Mouse (Mus musculus) mesoderm, embryonic 11.5 days (tissue): ENCODE measurements around the gene Efcab8.

Experiments
- DNase-seq: peaks from one replicate; pipeline ENCODE4 v3.0.0-alpha.2; 2012; ENCODE audit warnings: low read depth, low spot score

Gene Efcab8

DNA sequence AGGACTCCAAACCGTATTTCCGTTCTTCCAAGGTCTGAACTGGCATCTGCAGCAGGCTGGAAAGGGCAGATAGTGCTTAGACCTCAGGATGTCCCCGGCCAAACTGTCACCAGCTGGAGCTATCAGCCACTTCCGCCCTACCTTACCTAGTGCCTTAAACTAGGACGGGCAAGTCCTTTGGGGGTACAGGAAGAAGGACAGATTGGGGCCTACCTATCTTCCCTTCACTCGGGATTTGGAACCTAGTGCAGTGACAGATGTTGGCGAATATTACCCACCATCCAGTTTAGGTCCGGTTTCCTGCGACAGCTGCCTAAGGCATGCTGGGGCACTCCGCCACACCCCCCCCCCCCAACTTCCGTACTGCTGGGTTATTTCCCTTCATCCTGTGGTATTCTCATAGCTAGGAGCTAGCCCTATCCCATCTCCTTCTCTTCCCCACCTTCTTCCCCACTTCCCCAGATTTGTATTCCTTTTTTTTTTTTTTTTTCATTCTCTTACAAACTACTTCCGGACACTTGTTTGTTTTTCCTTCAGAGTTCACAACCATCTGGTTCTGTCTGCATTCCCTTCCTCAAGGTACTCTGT, at the start of gene Efcab8:
Efcab8 (plus strand) TSS at position 538 of the 588 bp plus-strand sequence.
- no peak for DNase-seq

DNA sequence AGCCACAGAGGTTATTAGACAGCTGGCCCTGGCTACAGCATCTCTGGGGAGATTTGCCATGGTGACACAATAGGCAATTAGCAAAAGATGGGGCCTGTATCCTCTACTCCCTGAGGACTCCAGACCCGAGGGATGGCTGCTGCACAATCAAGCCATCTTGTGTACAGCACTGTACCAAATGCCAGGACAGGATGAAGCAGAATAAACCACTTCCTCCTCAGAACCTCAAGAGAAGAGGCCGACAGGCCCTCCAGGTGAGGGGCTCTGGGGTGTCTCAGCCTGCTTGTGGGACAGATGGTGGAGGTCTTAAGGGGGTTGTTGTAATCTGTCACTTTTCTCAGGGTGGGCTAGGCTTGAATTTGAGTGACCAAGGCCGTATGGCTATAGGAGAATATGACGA, 45.7 kb upstream of the Efcab8 start:
- no peak for DNase-seq

DNA sequence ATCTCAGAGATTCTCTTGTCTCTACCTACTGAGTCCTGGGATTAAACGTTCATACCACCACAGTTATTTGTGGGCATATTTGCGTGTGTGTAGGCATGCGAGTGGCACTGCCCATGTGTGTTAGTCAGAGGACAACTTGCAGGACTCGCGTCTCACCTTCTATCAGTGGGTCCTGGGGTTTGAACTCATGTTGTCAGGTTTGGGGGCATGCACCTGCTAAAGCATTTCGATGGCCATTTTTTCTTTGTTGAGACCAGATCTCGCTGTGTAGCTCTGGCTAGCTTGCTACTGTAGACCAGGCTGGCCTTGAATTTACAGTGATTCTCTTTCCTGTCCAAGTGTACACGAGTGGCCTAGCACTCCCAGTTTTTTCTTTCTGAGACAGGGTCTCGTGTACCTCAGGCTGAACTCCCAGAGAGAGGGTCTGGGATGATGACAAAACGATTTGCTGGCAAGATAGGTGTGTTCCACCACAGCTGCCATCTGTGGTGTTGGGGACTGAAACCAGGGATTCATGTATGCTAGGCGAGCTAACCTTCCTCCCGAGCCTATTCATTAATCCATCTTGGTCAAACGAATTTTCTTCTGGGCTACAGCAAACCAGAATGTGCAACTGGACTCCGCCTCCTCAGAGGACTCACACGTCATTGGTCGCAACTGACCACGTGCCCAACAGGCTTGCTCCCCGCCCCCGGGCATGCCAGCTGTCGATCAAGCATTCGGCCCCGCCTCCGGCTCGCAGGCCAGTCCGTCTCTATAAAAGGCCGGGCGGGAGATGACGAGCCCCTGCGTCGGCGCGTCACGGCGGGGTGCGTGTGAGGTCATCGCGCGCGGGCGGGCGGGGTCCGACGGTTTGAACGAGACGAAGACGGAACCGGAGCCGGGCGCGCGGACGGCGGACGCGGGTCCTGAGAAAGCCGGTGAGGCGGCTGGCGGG, 39.0 kb upstream of the Efcab8 start, which contains the start of gene Mapre1:
Mapre1 (plus strand) TSS at position 775 of the 937 bp plus-strand sequence.
- peak; percentile 99 for DNase-seq

GRCm38 (mm10) chr2:153741437-153742065, 38.2 kb upstream of the Efcab8 start:
- peak; percentile 80 for DNase-seq

- DNase-seq, result no peak
These were observed 31.7 kb upstream of the Efcab8 start for GRCm38 (mm10) chr2:153747994-153748393.

DNA sequence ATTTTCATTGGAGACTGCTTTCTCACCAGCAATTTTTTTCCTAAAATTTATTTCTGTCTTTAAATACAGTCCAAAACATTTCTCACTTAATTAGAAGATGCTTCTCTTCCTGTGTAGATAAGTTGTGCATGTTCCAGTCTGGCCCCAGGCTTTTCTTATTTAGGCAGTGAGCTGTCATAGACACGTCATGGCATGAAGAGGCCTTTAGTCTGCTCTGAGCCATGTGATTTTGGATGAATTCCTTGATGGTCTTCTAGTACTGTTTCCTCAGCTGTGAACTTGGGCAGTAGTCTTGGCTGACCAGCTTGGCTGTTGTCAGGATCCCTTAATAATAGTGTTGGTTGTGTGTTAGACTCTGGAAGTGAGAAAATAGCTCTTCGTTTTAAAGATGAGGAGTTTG, 29.4 kb upstream of the Efcab8 start:
- no peak for DNase-seq

DNA sequence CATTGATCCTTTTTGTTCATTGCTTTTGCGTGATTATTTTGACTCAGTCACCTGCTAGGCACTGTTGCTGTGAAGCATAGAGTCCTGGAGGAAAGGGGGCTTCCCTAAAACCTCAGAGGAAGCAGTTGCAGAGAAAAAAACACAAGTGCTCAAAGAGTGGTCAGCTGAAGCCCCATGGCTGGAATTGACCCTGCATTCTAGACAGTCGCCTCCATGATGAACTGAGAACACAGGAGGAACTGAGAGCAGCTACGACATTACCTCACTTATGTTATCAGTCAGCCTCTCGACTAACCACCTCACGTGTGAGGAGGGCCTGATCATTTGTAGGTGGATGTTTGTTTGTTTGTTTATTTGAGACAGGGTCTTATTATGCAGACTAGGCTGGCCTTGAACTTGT, 17.6 kb upstream of the Efcab8 start:
- DNase-seq, result no peak

- DNase-seq, result no peak
These were observed 12.2 kb upstream of the Efcab8 start for GRCm38 (mm10) chr2:153767484-153767883.

GRCm38 (mm10) chr2:153768881-153769280, 10.8 kb upstream of the Efcab8 start:
- DNase-seq, result no peak

- DNase-seq, result no peak
These were observed 6.8 kb upstream of the Efcab8 start for GRCm38 (mm10) chr2:153772950-153773349.

DNA sequence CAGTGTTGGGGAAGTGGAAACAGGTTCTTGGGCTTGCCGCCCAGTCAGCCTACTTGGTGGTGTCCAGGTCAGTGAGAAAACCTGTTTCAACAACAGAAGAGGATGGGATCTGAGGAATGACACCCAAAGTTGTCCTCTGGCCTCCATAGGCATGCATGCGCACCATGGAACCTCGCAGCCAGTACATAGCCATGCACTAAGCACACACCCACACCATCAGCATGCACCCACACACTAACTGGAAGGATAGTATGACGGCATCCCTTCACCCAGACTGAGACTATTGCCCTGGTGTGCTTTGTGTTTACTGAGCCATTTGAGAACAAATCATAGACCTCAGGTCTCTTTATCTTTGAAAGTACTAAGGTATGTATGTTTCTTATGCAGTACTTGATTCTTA, 4.3 kb upstream of the Efcab8 start:
- DNase-seq, result no peak

DNA sequence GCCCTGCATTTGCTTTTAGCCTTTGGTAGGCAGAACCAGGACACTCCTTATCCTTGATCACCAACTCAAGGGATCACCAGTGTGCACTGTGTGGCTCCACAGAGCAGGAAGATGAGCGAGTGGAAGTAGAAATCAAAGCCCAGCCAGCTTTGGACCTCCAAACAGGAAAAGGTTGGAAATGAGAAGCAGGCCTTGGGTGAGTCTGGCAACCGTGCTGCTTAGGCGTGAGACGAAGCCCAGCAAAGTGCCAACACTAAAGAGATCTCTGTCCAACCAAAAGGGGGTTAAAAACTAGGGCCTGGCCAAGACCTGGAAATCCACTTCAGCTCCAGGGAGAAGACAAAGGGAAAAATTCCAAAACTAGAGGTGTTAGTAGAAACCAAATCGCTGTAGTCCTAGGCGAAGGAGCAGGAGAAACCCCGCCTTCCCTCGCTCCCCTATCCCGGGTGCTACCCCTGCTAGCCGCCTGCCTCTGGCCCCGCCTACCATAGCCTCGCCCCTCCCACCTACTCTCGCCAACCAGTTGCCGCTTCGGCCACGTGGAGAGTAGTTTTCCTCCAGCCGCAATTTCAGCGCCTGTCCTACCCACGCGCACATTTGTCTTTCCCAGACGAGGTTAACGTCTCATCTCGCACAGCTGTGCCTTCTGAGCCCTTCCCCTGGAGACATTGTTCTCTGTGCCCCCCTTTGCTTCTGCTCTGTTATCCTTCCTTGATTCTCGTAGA, 931 bp upstream of the Efcab8 start:
- DNase-seq, result peak; percentile 78

- DNase-seq, result no peak
These were observed 1.4 kb downstream of the Efcab8 start for GRCm38 (mm10) chr2:153781181-153781580.

DNA sequence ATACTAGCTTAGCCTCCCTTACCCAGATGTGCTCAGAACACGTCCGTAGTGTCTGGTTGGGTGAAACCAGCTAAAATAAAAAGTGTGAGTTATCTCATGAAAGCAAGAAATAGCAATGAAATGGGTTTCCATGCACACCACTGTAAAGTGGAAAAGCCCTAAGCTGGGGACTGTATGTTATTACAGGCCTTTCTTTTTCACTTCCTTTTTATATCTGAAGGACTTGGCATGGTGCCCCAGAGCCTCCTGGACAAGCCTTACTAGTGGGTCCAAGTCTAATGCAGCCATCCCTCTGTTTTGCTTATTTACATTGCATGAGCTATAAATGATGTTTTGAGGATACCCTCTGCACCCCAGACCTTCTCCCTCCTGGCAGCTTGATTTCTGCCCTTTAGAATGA, 4.9 kb downstream of the Efcab8 start:
- no peak for DNase-seq

DNA sequence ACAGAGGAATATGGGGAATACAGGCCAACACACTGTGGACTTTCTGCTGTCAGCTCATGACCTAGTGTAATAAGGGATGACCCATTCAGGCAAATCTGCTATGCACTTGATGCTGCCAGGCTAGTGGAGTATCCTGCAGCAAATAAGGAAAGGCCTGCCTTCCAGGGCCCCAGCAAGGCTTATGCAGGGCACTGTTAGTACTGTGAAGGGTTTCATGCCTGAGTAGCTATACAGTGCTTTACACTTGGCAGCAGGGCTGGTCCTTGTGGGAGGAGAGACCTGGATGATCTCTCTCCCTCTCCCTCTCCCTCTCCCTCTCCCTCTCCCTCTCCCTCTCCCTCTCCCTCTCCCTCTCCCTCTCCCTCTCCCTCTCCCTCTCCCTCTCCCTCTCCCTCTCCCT, 13.6 kb downstream of the Efcab8 start:
- no peak for DNase-seq

DNA sequence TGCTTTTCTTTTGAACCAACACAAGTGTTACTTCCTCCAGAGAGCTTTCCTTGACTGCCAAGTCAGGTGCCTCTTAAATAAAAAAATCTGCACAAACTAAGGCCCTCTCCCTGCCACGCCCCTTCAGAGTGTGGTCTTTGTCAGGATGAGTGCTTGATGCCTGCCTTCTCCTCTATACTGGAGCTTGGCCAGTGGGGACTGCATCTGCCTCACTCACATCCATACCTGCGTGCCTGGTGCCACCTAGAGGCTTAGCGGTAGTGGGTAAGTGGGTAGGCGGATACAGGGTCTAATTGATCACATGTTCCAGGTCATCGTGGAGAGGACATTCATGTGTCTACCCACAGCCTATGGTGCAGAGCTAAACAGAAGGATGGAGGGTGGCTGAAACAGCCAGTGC, 15.4 kb downstream of the Efcab8 start:
- DNase-seq, result peak; percentile 6

DNA sequence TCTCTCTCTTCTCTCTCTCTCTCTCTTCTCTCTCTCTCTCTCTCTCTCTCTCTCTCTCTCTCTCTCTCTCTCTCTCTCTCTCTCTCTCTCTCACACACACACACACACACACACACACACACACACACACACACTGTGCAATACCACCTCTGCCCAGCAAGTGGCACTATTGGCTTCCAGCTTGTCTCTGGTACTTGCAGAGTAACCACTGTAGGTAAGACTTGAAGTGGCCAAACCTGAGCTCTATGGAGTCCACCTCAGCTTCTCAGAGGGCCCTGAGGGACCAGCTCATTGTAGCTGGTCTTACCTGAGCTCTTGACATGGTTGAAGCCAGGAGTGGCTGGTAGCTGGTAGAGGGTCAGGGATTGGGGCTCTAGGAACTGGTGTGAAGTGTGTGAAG, 27.7 kb downstream of the Efcab8 start:
- DNase-seq, result peak; percentile 40

GRCm38 (mm10) chr2:153808146-153808545, 28.4 kb downstream of the Efcab8 start:
- no peak for DNase-seq

DNA sequence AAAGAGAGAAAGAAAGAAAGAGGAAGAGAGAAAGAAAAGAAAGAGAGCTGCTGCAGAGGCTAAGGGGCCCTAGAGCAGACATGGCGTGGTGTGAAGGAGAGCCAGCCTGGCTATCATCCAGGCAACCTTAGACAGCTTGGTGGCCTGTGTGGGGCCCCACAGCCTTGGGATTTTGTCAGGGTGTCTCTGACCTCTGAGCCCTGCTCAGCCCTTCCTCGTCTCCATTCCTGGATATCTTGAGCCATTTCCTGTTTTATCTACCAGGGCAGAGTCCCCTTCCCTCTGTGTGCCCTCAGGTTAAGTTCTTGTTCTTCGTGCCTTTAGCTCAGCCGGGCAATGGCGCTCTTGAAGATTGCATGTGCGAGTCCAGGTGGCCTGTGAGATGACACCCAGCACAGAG, 29.1 kb downstream of the Efcab8 start:
- no peak for DNase-seq

DNA sequence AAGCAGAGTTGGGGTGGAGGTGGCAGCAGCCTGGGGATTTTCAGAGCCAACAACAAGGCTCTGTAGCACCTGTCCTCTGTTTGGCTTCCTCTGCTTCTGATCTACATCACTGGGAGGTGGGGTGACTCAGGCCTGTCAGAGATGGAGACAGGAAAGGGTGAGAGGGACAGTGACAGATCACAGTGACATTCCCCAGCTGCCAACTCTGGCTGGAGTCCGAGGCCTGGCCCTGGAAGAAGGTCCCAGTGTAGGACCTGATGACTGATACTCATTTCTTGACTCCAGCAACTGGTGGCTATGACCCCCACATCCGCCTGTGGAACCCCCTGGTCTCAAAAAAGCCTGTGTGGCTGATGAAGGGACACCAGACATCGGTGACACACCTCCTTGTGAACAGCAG, 30.2 kb downstream of the Efcab8 start:
- DNase-seq, result no peak

DNA sequence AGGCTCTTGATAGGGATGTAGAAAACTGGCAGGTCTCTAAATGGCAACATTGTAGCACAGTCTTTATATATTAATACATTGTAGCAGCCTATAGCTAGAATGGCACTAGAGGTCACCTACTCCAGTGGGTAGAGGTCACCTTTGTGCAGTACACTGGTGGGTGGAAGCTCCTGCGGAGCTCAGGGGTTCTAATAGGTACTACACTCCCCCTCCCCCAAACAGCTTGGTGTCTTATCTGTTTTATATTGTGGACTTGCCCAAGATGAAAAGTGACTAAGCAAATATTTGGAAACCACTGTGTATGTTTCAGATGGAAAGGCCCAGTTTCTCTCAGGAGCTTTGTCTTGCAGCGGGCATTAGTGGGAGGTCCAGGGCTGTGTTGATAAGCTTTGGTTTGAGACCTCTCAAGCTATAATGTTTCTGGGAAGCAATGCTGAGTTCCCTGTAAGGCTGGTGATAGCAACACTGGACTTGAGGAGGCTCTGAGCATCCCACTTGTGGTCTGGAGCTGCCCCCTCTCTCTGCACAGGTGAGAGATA, 42.3 kb downstream of the Efcab8 start:
- no peak for DNase-seq

DNA sequence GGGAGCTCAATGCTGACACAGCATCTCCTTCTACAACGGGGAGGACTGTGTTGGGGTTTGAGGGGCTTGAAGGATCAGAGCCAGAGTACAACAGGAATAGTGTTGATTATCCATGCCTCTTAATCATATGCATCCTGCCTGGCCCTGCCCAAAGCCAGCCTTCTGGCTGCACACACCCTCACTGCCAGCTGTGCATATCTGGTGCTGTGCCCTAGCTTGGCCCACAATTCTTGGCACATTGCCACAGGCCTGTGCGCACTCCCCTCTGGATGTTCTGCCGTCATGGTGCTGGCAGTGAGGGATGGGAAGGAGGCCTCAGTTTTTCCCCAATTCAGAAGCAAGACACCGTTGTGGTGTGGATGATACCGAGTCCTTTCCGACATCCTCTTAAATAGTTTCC, 44.9 kb downstream of the Efcab8 start:
- no peak for DNase-seq
